Mouse (Mus musculus) cerebellum, adult 9-11 months (tissue): Measurements from ENCODE around the gene Psg19.
"Not testable (repeated sequence)": the region's sequence is repeated elsewhere in the genome, so short reads cannot be mapped to it uniquely, and the experiment has no call there.

Experiments
- DNase-seq: peaks from one replicate; pipeline ENCODE4 v3.0.0; 2022

Gene Psg19

DNA sequence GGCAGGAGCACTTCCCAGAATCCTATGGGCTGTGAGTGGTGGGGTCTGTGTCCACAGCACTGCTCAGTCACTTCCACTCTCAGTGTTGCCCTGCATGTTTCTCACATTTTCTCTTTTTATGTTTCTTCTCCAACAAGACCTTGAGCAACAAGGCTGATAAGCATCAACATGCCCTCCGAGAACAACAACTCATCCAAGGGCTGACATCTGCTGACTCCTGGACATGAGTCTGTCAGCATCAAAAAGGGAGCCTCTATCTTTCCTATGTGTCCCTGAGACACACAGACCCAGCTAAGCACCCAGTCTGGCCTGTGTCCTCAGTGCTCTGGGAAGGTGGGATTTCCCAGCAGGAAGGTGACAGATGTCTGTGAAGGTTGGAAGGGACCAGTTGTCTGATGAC lies at the start of gene Psg19:
Gene Psg19 (minus strand): TSS at position 101 of the 400 bp plus-strand sequence.
- DNase-seq: no peak

GRCm38 (mm10) chr7:18844811-18845210 lies 46.5 kb upstream of the Psg19 start:
- DNase-seq: no peak

GRCm38 (mm10) chr7:18841174-18841567 lies 42.9 kb upstream of the Psg19 start:
- DNase-seq: no peak

GRCm38 (mm10) chr7:18840386-18841173 lies 42.3 kb upstream of the Psg19 start:
- DNase-seq: peak; percentile 40

- DNase-seq: no peak
Observed at GRCm38 (mm10) chr7:18839865-18840264, 41.5 kb upstream of the Psg19 start, which contains the start of gene Mill2. Mill2 (plus strand) TSS chr7:18839966.

DNA sequence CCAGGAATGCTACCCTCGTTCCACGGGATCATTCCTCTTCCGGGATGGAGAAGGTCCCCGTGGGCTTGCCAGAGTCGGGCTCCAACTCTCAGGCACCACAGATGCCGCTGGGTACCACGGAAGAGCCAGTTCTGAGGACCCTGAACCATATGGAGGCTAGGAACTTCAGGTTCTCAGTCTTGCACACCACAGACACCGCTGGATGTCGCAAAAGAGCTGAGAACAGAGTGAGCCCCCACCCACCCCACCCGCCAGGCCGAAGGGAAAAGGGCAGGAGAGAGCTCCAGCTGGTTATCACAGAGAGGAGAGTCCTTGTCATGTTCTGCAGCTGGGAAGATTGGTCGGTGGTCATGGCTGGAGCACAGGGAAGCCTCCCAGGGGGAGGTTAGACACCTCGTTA lies 34.0 kb upstream of the Psg19 start:
- DNase-seq: no peak

- no peak for DNase-seq
Observed at GRCm38 (mm10) chr7:18829545-18829944, 31.2 kb upstream of the Psg19 start.

DNA sequence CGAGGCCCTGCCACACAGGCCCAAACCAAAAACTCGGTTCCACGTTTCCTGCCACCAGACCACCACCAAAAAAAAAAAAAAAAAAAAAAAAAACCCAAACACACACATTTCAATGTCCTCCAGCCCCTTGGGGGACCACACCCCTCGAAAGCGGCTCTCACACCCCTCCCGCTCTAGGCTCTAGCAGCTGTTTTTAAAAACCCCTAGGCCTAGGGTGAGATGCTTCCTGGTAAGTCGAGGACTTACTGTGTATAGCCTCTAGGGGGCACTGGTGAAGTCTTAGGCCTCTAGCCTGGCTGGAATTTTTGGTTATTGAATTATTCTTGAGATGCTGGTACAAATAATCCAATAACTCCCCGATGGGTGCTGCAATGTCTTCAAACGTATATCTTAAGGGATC lies 30.3 kb upstream of the Psg19 start:
- no peak for DNase-seq

DNA sequence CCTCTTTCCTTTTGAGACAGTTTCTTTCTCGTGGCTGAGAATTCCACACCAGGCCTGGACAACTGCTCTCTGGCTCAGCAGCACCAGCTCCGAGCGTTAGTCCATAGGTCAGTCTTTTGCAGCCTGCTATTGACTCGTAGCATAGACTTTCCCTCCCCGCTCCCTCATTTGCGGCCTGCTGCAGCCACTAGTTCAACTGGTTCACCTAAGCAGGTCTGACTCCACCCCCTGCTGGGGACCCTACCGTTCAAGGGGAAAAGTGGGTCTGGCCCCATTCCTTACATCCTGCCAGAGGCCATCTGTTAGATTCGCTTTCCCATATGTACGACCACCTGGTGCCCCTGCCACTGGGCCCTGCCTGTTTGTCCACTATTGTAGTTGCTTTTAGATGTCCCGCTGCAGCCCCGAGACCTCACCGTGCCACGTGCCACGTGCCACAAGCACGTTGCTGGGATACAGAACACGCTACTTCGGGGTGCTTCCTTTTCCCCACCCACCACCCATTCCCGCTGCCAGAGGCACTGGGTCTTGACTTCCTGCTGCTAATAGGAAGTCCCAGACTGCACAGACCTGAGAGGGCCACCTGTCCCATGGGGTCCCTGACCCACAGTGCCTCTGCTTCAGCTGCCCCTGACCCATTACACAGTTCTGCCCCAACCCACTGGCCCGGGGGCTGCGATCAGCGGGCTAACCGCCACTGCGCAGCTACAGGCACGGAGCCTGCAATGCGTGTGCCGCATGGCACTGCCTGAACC lies 29.6 kb upstream of the Psg19 start:
- DNase-seq: no peak

- no peak for DNase-seq
Observed at GRCm38 (mm10) chr7:18821507-18821906, 23.2 kb upstream of the Psg19 start, which contains the start of gene Psg17. Psg17 (minus strand) TSS chr7:18821607.

GRCm38 (mm10) chr7:18818301-18818700 lies 20.0 kb upstream of the Psg19 start:
- no peak for DNase-seq

DNA sequence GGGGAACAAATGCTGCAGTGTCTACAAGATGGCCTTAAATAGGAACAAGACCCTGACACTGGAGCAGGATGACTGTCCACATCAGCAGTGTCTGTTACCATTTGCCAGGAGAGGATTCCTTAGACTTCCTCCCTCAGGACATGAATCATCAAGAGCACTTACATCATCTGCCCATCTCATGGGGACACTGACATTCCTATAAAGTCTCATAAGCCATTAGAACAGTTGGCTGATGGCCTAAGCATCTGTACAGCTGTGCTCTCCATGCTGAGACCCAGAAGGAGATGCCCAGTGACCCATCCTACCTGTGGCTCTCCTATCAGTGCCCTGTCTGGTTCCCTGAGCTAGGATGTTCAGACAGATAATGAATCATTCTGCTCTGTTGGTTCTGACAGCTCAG lies 5.2 kb upstream of the Psg19 start:
- DNase-seq: no peak

DNA sequence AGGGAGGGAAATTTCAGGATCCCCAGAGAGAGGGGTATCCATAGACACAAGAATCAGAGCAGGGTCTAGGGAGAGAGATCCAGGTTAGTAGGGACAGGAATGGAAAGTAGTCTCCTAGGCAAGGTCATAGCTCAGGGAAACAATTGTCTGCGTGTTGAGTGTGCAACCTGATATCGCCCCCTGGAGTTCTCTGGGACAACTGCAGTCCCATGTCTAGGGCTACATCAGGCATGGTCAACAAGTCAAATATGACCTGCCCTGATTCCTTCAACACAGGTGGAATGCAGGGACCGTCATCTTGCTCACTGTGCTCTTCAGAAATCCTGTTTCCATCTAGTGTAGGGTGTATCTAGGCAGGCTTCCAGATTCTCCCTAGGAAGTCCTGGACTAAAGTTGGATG lies 809 bp upstream of the Psg19 start:
- no peak for DNase-seq

DNA sequence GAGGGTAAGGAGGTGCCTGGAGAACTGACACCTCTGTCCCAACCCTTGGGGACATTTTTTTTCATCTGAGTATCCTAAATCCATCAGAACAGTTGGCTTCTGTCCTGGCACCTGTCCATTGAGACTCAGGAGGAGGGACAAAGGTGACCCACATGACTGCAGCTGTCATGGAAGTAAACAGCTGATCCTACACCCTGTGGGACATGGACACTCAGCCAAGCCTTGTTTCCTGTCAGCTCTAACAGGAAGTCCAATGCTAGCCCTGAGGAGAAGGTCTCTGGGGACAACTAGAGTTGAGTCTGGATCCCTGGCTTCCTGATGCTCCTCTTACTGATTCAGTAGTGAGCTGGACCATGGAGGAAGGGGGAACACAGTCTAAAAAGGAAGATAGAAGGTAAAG lies 7.6 kb downstream of the Psg19 start:
- not testable (repeated sequence) for DNase-seq

DNA sequence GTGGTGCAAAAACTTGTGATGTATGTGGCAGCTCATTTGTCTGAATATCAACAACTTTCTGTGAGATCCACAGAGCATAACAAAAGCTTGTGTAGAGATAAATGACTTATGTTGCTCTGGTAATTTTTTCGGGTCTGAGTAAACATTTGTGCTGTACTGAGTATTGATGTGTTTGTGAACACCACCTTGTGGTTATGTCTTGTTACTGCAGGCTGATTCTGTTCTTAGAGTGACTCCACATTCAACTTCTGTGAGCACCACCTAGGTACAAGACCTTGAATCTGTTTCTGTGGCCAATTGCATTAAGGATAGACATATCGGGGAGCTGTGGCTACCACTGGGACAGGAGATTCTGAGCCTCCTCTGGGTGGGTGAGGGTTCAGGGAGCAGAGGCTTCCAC lies 17.0 kb downstream of the Psg19 start:
- not testable (repeated sequence) for DNase-seq

DNA sequence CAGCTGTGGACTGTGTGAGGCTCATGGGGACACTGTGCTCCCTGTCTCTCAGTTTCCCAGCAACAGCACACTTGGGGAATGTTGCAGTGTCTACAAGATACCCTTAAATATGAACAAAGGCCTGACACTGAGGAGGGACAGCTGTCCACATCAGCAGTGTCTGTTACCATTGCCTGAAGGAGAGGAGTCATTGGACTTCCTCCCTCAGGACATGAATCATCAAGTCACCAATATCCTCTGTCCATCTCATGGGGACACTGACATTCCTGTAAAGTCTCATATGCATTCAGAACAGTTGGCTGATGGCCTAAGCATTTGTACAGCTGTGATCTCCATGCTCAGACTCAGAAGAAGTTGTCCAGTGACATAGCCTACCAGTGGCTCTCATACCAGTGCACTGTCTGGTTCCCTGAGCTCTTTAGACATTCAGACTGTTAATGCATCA lies 19.0 kb downstream of the Psg19 start:
- no peak for DNase-seq

DNA sequence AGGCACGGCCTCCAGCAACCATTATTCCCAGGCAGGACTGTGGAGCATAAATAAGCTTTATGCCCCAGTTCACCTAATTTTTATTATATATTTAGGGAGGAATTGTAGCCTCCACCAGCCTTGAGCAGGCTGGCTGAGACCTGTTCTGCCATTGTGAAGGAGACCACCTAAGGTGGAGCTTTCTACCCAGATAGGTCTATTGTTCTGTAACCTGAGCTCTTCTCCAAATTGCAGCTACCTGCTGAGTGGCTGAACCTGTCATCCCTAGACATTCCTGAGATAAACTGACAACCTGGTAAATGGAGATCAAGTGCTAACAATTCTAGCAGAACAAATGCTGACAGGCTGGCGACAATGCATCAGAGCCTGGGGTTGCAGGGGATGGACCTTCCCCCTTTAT lies 35.4 kb downstream of the Psg19 start:
- DNase-seq: not testable (repeated sequence)

DNA sequence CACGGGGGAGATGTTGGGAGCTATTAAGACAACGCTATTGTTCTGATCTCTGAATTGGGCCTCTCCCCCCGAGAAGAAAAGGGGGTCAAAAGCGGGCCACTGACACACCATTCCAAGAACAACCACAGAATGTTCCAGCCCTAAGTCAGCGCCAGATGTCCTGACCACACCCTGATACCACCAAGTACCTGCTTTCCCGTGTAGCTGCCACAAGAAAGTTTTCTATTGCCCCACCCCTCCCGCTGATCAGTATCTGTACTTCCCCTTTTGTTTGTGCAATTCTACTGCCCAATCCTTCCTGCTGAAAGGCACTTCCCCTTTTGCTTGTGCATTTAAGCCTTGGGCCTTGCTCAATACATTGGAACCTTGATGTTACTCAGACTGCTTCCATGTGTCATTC lies 38.2 kb downstream of the Psg19 start:
- not testable (repeated sequence) for DNase-seq

- peak; percentile 21 for DNase-seq
Observed at GRCm38 (mm10) chr7:18749896-18750477, 48.3 kb downstream of the Psg19 start.

- DNase-seq: no peak
Observed at GRCm38 (mm10) chr7:18748994-18749895, 49.1 kb downstream of the Psg19 start.

DNA sequence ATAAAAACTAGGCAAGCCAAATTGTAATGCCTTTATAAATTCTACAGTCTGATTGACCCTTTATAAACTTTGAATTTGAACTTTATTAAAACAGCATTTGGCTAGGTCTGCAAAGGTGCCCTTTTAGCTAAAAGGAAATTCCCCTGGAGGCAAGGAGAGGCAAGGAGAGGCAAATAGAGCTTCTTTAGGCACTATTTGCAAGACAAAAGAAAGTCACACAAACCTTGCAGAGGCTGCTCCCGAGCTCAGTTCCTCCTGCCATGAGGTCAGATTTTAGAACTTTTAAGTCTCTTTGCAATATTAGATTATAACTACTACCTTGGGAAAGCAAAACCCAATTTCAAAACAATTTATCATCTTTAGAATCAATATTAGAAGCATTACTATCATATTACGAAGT lies 50.9 kb downstream of the Psg19 start:
- DNase-seq: not testable (repeated sequence)

- no peak for DNase-seq
Observed at GRCm38 (mm10) chr7:18746189-18746860, 52.0 kb downstream of the Psg19 start.
